Mouse (Mus musculus): ENCODE results near the gene Cox17.

The Cox17 gene

GRCm38 (mm10) chr16:38349881-38350280, 3.1 kb downstream of the Cox17 start:
- DNase-seq (ENCODE audit: low spot score) = no peak

- DNase-seq (ENCODE audit: low spot score) = no peak
Observed at GRCm38 (mm10) chr16:38350361-38350855, 3.6 kb downstream of the Cox17 start.

DNA sequence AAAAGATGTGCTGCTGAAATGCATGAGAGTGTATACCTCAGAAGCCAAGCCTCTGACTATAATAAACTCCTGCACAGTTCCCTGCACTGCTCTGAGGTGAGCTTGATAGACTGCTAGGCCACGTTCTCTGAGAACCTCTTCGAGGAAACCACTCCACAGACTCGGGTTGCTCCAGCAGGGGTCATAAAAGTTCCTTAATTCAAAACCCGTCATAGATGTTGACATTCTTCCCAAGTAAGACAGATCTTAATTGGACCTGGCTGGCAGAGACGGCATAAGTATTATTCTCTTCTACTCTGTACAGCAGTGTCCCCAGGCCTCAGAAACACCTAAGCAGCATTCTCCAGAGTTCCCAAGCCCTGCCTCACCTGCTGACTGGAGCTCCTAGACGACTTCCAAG, 4.1 kb downstream of the Cox17 start:
- no peak for DNase-seq (ENCODE audit: low spot score)

- DNase-seq (ENCODE audit: low spot score) = no peak
Observed at GRCm38 (mm10) chr16:38352031-38352430, 5.2 kb downstream of the Cox17 start.

DNA sequence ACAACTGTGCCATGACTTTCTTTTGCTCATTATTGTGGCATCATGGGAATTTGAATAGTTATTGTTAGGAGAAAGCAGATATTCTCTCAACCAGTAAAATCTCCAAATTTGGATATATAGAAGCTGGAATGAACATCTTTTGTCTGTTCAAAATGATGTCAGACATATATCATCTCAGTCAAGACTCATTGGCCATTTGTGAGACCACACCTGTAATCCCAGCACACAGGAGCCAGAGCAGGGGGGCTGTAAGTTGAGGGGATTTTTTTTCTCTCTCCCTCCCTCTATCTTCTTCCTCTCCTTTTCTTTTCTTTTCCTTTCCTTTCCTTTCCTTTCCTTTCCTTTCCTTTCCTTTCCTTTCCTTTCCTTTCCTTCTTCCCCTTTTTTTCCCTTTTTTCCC, 6.1 kb downstream of the Cox17 start:
- DNase-seq (ENCODE audit: low spot score) = no peak

DNA sequence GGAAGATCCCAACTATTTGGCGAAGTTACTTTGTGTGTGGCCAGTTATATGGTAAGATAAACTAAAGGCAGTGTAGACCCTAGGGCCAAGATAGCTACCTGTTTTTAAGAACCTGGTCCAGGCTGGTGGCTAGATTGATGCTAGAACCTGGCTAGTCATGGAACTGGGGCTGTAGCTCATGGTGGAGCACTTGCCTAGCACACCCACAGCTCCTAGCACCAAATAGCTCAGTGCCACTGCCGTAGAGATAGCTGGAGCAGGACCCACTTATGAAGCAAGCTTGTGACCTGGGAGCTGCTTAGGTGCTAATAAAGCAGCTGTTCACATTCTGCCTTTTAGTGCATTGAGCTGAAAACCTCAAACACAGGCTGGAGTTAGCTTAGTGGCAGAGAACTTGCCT, 6.9 kb downstream of the Cox17 start:
- DNase-seq (ENCODE audit: low spot score) = no peak

GRCm38 (mm10) chr16:38354185-38354913, 7.6 kb downstream of the Cox17 start:
- DNase-seq (ENCODE audit: low spot score) = no peak

DNA sequence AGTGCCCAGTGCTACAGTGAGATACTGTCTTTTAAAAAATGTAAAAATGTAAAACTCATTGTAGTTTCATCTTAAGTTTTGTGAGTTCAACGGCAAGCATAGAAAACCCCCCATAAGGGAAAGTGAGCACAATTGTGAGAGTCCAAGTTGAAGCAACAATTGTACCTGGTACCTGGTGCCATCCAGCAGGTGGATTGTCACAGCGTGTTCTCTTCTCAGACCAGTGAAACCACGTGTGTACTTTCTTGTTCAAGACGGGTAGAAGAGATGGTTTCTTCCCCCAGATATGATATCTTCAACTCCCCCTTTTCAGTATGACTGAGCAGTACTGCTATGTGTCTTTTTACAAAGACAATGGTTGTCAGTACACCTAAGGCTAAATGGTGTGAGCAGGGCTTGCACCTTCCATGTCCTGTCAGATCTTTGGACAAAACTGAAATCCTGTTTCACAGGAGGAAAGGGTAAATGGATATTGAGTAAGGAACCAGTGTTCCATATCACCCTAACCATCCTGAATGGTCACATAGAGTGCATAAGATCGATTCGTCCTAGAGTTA, 11.5 kb downstream of the Cox17 start:
- DNase-seq (ENCODE audit: low spot score) = no peak

- DNase-seq (ENCODE audit: low spot score) = no peak
Observed at GRCm38 (mm10) chr16:38359241-38359640, 12.4 kb downstream of the Cox17 start.

- DNase-seq (ENCODE audit: low spot score) = no peak
Observed at GRCm38 (mm10) chr16:38359857-38360256, 13.1 kb downstream of the Cox17 start.

DNA sequence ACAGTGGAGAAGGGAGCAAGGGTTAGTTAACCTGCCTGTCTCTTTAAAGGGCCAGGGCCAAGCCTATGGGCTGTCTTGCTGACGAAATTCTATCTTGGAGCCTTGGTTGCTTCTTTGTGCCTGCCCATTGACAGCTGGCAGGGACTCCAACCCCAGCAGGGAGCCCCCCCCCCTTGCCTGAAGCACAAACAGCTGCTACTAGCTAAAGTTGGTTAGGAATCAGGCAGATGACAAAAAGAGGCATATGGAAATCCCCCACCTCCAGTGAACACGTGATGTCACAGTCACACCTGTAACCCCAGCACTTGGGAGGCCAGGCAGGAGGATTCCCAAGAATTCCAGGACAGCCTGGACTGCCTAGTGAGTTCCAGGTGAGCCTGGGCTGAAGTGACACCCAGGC, 13.5 kb downstream of the Cox17 start:
- no peak for DNase-seq (ENCODE audit: low spot score)

GRCm38 (mm10) chr16:38361933-38362332, 15.1 kb downstream of the Cox17 start, which contains the start of gene Popdc2:
Gene Popdc2 (plus strand): TSS chr16:38362209.
- DNase-seq (ENCODE audit: low spot score) = no peak

- no peak for DNase-seq (ENCODE audit: low spot score)
Observed at GRCm38 (mm10) chr16:38362493-38363255, 15.9 kb downstream of the Cox17 start.

DNA sequence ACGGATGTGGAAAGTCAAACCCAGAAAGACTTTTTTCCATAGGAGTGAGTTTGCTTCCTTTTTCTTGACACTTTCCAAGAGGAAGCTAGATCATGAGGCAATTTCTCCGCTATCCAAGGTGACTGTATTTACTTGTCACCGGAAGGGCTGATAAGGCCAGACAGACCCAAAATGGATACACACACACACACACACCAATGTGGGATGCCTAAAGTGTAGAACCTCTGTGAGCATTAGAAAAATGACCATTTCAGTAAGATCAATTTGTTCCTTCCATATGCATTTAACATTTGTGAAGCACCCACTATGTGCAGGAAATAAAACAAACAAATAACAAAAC, 16.4 kb downstream of the Cox17 start:
- no peak for DNase-seq (ENCODE audit: low spot score)

DNA sequence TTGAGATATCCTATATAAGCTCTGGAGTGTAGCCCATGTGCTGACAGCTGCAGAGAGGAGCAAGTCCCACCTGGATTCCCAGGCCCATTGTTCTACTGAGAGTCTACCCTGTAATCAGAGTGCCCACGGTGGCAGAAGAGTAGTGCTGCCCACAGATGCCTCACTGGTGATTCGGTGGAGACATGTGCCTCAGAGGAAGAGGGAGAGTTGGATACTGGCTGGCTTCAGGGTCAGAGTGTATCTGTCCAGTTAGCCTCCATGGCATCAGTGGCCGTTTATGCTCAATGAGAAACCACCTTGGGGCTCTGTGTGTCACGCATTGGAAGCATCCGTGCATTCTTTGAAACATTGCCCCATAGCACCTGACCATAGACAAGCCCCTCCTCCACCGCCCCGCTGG, 16.9 kb downstream of the Cox17 start:
- no peak for DNase-seq (ENCODE audit: low spot score)

DNA sequence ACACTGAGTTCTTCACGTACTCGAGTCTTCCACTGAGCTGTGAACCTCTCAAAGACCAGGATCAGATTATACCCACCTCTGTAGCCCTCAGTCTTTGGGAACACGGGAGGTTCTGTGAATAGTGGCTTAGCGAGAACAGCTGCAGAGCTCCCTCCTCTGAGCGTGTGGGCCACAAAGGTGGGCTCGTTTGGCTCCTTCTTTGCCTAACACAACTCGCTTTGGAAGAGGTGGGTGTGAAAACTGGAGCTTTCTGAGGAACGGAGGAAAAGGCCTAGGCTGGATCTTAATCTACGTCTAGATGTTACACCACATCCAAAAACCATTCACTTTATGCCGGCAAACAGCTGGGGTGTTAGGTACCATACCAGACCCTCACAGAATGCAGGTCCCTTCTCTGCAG, 18.6 kb downstream of the Cox17 start:
- DNase-seq (ENCODE audit: low spot score) = no peak

DNA sequence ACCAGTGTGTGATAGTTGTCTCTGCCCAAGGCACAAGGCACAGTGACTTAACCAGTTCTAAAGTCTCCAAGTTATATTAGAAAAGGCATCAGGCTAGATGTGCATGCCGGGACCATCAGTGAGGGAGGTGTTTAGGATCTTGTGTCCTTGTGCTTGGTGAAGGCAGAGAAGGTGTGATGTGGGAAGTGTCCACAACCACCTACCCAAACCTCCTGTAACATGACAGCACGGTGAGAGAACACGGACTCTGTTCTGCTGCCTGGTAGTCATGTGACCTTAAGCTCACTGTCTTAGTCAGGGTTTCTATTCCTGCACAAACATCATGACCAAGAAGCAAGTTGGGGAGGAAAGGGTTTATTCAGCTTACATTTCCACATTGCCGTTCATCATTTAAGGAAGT, 19.4 kb downstream of the Cox17 start:
- DNase-seq (ENCODE audit: low spot score) = no peak

DNA sequence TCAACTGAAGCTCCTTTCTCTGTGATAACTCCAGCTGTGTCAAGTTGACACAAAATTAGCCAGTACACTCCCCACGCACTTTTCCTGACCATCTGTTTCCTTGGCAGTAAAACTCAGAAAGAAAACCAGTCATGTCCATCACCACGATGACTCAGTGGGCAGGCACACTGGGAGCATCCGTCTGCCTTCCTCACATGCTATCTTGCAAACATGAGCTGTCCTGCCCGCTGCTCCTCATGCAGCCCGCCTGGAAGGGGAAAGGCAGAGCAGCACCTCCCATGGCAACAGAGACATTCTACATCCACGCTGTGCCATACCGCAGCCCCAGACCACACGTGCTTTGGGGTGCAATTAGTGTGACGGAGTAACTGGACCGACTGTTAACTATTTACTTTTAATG, 21.5 kb downstream of the Cox17 start:
- DNase-seq (ENCODE audit: low spot score) = peak; percentile 52

GRCm38 (mm10) chr16:38369000-38369399, 22.2 kb downstream of the Cox17 start:
- no peak for DNase-seq (ENCODE audit: low spot score)

GRCm38 (mm10) chr16:38369431-38369830, 22.6 kb downstream of the Cox17 start:
- DNase-seq (ENCODE audit: low spot score) = no peak

DNA sequence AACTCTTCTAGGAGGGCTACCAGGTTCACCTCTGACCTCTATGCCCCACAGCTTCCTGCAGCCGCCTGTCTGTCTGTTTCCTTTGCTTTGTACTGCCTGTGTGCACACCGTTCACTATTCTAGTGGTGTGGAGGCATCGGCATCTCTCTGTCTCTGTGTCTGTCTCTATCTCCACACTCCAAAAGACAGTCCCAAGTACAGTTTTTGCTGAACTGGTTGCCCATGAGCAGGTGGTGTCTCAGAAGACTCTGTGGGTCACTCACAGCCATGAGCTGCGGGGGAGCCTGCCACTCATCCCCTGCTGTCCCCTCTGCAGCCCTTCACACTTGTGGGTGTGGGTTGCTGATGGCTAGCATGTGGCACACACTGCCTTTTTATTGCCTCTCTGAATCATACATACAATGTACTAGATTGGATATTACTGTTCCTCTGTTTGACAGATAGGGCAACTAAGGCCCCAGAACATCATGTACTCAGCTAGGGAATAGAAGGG, 23.2 kb downstream of the Cox17 start:
- no peak for DNase-seq (ENCODE audit: low spot score)

DNA sequence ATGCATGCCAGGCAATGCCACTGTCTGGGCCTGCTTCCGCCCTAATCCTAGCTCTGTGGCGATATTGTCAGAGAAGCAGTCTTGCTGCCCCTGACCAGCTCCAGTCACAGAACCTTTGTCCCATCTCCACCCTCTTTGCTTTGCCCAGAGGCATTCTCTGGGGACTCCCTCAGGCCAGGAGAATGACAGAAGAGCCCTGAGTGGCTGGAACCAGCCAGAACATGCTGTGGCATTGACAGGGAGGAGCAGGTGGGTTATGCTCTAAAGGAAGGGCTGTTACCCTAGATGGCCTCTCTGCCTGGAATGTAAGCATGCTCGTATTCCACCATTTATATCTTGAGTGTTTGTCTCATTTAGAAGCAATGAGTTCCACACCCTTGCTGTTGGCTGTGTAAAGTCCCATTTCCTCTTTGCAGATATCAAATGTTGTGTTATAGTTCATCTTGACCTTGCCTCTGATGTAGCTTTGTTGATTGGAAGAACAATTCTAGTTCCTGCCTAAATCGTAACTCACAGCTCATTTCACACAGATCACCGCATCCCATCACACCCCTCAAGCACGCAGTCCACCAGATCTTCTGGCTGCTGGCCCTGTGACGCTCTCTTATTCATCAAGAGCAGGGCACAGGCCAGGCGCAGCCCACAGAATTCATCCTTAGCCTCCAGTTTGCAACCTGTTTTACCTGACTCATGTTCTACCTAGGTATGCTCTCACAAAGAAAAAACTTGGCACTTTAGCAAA, 24.0 kb downstream of the Cox17 start:
- no peak for DNase-seq (ENCODE audit: low spot score)
